Mouse (Mus musculus): ENCODE measurements around the gene Ccdc194. TPM values are rescaled to one million over a fixed set of nuclear protein-coding genes. Genes with fewer than 3 reads are reported as not detected.

The Ccdc194 gene
- total RNA-seq, 4 experiments from 2014 or later = not detected

DNA sequence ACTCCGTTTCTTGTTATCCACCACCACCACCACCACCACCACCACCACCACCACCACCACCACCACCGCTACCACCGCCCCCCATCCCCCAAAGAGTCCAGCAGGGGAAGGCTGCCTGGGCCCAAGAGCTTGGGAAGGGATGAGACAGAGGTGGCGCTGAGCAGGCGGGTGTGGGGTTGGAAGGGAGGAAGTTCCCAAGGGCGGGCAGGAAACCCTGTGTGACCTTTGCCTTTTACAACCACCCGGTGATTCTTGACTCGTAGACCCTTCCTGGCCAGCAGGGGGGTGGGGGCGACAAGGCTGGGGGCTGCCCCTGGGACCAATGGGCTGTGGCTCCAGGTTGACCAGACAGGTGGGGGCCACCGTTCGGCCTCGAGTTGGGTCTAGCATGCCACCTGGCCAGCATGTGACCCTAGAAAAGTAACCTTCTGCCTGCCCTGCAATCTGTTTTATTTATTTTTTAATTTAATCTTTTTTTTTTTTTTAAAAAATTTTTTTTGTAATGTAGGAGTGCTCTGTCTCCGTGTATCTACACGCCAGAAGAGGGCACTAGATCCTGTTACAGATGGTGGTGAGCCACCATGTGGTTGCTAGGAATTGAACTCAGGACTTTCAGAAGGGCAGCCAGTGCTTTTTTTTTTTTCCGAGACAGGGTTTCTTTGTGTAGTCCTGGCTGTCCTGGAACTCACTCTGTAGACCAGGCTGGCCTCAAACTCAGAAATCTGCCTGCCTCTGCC is 12.3 kb downstream of the Ccdc194 start:
- no peak for DNase-seq (ENCODE audit: low spot score in 2 of 2)

DNA sequence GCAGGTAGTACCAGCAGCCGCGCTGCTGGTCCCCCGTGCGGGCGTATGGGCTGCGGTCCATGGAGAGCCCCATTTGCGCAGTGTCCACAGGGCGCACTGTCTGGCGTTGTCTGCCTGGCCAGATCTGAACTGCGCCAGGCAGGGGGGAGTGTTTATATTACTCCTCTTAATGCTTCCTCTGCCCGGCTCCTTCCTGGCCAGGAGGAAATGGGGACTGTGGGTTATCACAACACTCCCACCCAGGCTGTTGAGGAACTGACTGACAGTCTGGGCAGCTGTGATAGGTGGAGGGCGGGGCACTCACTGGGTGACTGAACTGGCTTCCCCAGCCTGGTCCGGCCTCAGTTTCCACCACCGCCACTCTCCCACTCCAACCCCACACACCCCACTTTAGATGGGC is 13.9 kb downstream of the Ccdc194 start, which contains the start of gene Plvap:
Gene Plvap (minus strand): TSS at position 109 of the 400 bp plus-strand sequence.
- DNase-seq (ENCODE audit: low spot score in 2 of 2) = no peak

DNA sequence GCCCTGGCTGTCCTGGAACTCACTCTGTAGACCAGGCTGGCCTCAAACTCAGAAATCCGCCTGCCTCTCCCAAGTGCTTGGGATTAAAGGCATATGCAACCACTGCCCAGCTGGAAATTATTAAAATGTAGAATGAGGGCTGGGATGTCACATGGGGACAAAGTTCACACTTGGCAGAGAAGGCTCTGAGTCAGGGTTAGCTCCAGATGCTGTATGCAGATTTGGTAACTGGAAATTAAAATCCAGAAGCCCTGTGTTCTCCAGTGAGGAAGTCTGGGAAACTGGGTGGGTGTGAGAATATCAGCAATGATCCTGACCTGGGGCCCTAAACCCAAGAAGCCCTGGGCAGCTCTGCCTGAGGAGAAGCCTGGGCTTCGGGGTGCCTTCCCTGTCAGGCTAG is 16.2 kb downstream of the Ccdc194 start:
- DNase-seq (ENCODE audit: low spot score in 2 of 2) = no peak

DNA sequence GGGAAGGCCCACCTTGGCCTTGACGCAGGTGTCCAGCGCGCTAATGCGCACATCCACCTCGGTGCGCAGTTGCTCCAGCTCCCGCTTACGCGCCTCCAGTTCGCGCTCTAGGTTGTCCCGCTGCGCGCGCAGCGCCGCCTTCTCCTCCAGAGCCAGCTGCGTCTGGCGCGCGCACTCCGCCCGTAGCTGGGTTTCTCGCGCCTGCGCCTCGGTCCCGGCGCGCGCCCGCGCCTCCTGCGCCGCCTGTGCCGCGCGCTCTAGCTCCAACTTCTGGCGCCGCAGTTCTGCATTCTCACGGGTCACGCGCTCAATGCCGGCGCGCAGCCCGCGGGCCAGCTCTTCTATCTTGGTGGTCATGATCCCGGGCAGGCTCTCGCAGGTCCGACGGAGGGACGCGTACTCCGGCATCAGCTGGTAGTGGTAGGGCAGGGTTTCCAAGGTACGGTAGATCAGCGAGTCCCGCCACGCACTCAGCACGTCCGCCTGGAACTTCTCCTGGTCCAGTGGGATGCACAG is 17.9 kb downstream of the Ccdc194 start:
- peak in 1 of 2 experiments; percentile 84 for DNase-seq (ENCODE audit: low spot score in 2 of 2)

DNA sequence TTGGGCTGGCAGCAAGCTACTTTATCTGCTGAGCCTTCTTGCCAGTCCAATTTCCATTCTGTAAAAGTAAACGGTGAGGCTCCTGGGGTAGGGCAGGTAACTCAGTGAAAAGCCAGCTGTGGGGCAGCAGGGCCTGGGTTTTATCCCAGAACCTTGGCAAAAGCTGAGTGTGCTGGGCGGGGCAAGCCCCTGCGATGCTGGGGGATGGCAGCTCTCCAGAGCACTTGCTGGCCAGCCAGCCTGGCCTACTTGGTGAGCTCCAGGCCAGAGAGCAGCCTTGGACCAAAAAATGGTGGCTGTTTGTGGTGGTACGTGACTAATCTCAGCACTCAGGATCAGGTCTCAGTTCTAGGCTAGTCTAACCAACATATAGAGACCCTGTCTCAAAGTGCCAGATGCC is 19.5 kb downstream of the Ccdc194 start:
- no peak for DNase-seq (ENCODE audit: low spot score in 2 of 2)

DNA sequence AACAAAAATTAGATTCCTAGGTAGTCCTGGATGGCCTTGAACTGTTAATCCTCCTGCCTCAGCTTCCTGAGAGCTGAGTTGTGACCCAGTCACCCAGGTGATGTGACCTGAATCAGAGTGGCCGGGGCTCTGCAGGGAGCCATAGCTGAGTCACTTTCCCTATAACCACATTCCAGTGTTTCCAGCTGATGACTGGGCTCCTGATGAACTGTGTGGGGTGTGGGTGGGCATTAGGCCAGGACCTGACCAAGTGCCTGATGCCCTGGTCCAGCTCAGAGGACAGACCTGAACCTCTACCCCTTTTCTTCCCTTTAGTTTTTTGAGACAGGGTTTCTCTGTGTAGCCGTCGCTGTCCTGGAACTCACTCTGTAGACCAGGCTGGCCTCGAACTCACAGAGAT is 20.2 kb downstream of the Ccdc194 start:
- DNase-seq (ENCODE audit: low spot score in 2 of 2) = no peak

DNA sequence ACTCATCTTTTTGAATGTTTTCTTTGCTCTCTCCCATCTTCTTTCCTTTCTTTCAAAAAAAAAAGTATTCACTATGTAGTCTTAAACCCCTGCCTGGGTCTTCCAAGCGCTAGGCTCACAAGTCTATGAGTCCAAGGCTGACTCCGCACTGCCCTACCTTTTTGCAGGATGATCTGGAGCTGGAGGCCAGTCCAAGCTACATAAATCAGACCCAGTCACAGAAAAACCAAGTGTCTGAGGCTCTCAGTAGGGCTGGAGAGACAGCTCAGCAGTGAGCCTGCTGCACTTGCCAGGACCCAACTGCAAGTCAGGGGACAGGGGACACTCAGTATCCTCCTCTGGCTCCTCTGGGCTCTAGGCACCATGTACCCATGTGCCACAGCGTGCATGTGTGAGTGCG is 21.2 kb downstream of the Ccdc194 start:
- DNase-seq (ENCODE audit: low spot score in 2 of 2) = no peak

DNA sequence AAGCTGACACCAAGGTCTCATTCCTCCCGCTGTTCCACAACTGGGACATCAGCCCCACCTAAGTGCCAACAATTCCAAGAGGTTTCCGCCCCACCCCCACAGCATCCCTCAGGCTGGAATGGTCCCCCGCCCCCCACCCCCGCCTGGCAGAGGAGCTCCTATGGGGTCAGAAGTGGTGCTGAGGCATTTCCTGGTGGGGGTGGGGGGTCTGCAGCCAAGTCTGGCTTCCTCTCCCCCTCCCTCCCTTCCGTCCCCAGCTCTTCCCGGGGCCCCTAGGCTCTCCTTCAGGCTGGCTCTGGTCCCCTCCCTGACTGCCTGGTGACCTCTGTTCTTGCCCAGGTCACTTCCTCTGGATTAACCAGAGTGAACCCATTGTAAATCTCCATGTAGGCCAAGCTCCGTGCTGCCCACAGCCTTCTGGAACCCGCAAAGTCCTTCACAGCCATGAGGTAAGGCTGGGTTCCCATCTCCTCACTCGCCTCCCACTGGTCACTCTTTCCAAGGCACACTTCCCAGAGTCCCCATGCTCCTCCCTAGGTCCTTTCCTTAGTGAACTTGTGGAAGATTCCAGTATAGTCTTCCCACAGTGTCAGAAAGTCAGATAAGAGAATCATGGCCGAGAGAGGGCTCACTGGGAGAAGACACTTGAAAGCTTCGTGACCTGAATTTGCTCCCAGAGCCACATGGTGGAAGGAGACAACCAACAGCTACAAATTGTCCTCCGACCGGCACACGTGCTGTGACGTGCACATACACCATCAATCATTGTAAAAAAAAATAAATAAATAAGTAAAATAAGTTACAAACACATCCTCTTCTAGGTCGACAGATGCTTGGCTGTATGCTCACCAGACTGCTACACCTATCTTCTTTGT is 26.5 kb downstream of the Ccdc194 start:
- no peak for DNase-seq (ENCODE audit: low spot score in 2 of 2)

DNA sequence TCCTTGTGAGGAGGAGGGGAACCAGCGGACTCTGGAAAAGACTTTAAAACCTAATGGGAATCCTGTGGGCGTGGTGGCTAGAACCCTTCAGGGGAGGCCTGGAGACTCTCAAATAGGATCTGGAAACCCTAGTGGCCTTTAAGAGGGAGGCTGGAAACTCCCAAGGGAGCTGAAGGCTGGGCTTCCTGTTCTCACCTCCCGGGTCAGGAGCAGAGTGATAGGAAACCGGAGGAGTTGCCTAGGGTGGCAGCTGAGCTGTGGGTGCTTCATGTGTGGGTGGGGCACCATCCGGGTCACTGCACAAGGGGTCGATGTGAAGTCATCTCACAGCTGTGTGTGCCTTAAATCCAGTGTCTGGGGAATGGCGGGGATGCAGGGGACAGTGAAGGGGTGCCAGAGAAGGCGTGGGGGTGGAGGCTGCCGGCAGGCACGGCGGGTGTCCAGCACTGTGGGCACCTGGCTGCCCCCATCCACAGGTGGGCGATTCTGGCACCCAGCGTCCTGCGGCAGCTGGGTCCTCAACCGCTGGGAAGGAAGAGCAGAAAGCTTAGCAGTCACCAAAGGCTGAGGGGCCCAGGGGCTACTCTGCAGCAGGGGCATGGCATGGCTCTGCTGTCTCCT is 27.5 kb downstream of the Ccdc194 start:
- no peak for DNase-seq (ENCODE audit: low spot score in 2 of 2)

DNA sequence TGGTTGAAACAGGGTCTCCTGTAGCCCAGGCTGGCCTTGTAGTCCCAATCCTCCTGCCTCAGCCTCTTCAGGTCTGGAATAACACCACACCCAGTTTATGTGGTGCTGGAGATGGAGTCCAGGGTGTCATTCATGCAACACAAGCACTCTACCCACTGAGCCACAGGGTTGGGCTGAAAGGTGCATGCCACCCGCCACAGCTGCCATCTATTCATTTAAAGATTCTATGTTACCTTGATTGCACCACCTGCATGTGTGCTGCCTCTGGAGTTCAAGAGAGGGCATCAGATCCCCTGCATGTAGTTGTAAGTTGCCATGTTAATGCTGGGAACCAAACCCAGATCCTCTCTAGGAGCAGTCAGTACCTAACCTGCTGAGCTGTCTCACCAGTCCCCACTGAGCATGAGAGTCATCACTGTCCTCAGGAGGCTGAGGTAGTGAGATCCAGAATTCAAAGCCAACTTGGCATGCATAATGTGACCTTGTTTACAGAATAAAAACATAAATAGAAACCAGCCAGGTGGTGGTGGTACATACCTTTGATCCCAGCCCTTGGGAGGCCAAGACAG is 28.4 kb downstream of the Ccdc194 start:
- DNase-seq (ENCODE audit: low spot score in 2 of 2) = no peak

DNA sequence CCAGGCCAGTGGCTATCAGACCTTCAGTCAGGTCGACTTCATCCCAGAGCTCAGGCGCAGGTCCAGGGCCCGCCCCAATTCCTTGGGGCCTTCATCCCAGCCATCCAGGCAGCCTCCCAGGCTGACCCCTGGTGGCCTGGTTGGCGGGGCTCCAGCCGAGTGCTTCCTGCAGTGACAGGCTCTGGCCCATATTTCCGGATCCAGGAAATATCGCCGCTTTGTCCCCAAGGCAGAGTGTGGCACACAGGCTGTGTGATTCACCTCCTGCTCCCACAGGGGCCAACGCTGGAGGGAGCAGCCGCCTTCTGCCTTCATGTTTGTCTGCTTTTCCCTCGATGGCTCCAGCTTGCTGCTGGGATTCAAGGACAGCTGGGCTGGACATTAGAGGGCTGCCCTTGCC is 29.0 kb downstream of the Ccdc194 start:
- DNase-seq (ENCODE audit: low spot score in 2 of 2) = no peak

DNA sequence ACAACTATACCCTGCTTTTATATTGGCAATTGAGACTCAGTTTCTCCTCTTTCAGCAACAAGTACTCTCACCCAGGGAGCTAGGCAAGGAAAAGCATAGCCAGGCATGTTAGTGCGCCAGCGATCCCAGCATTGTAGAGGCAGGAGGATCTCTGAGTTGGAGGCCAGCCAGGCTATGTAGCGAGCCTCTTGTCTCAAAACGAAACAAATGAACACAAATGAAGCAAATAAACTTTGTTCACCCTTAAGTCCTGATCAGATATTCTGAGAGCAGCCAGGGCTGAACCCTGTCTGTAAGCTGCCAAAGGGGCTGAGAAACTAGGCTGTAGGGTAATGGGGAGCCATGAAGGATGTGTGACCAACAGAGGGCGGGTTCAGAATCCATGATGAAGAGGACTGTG is 29.7 kb downstream of the Ccdc194 start:
- DNase-seq (ENCODE audit: low spot score in 2 of 2) = no peak

DNA sequence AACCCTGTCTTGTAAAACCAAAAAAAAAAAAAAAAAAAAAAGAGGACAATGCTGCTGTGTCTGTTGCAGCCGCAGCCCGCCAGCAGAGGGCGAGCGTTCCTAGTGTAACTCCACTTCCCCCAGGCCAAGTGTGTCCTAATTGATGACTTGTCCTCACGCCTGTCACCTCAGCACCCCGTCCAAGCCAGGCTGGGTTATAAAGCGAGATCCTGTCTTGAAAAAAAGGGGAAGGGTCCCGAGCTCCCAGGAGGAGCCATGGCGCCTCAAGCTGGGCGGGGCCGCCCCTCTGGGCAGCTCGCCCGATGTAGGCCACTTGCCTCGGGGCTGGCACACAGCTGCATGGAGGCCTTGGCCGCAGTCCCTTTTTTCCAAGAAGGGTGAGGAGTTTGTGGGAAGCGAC is 30.5 kb downstream of the Ccdc194 start:
- DNase-seq (ENCODE audit: low spot score in 2 of 2) = peak; percentile 61 to 74

DNA sequence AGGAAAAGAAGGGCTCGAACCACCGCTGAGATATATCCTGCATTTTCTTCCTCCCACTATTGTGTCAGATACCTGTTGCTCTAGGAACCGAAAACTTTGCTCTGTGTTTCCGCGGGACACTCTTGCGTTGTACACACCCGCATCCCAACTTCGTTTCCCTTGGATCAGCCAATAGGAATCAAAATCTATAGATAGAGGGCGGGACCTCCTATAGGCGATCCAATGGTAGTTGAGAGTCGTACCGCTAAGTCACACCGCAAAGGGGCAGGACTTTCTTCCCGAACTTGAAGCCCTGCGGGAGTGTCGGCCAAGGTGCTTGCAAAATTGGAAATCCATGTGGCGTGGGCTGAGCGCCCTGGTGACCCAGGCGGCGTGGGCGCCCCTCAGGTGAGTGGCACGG is 37.1 kb downstream of the Ccdc194 start:
- peak; percentile 64 to 84 for DNase-seq (ENCODE audit: low spot score in 2 of 2)

DNA sequence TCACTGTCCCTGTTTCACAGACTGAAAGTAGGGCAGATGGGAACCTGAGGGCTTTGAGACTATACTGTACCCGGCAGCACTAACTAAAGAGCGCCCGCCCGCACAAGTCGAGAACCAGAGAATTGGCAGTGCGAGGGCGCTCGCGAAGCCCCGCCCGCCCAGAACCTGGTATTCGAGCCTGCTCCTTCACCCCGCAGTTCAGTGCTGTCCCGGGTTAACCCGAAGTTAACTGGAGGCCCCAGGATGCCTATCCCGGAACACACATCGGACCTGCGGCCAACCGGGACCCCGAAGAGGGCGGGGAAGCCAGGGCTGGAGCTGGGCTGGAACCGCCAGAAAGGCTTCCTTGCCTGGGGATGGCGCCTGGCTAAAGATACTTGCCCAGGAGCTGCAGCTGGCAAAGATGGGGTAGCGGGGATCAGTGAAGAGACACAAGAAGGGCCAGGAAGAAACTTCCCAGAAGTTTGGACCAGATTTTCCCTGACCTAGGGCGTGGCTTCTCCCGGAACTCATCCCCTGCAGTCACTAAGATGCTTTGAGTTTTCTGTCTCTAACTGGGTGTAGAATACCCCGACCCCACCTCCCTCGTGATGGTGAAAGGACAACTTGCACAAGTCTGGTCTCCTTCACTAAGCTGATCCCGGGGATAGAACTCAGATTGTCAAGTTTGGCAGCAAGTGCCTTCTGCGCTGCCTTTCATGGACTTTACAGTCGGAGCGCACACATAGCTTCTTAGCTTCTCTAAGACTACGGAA is 37.6 kb downstream of the Ccdc194 start, which contains the start of gene Gtpbp3:
Gene Gtpbp3 (plus strand): TSS at position 413 of the 755 bp plus-strand sequence.
- DNase-seq (ENCODE audit: low spot score in 2 of 2) = no peak

DNA sequence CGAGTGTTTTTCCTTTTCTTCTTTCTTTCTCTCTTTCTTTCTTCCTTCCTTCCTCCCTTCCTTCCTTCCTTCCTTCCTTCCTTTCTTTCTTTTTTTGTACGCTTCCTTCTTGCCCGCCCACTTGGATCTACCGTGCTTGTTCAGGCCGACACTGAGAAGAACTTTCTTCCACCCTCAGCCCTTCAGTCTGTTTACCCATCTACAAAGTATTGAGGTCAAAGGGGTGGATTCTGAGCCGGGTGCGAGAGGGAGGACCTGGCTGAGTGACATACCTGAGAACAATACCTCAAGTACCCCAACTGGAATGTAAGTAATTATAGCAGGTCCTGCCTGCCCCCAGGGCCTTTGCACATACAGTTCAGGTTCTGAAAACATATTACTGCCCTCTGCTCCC is 39.4 kb downstream of the Ccdc194 start:
- DNase-seq (ENCODE audit: low spot score in 2 of 2) = no peak

DNA sequence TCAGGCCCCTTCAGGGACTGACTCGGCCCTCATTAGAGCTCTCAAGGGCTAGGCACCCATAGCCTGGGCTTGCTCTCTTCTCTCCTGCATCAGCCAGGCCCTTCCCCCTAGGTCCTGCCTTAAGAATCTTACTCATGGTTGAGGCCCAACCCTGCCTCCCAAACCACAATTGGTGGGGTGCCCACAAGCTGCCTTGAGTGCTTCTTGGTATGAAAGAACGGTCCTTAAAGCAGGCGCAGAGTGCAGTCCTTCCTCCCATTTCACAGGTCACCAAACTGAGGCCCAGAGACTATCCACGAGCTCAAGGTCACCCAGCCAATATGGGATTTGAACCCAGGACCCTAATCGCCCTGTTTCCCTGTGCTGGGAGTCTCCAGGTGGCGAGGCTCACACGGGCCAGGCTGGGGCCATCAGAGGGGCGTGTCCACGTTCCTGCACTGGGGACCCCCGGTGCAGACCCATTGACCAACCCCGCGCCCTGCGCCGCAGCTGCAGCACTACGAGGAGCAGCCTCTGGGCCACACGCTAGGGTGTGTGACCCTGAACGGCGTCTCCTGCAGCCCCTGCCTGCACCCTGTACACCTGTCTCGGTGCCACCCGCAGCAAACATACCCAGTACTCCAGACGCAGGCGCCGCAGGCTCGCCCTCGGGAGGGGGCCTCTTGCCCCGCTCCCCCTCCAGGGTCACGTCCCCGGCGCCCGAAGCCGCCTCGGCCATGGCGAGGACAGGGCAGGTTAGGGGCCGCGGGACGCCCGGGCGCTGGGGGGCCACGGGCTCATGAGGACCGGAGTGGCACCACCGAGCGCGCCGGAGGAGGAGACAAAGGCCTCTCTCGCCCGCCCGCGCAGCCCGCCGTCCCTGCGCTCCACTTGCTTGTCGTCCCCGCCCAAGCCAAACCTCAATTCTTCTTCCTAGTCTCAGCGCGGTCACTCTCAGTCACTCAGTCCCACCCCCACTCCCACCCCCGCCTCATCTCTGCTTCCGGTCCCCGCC is 40.1 kb downstream of the Ccdc194 start, which contains the start of gene Ano8:
Gene Ano8 (minus strand): TSS at position 822 of the 994 bp plus-strand sequence.
- DNase-seq (ENCODE audit: low spot score in 2 of 2) = peak in 1 of 2 experiments; percentile 87

DNA sequence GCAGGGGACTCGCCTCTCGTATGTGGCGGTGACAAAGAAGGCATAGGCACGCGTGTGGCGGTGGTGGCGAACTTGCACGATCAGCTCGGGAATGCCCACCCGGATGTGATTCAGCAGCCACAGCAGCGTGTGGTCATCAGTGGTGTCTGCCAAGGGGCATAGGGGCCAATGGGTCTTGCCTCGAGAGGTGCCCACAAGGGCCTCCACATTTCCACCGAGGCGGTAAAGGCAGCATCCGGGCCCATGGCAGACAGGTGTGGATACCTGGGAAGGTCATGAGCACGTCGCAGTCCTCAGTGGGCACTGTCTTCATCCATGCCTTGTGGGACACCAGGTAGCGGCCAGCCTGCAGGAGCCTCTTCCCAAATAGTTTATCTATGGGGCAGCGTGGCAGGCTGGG is 40.8 kb downstream of the Ccdc194 start:
- DNase-seq (ENCODE audit: low spot score in 2 of 2) = no peak

DNA sequence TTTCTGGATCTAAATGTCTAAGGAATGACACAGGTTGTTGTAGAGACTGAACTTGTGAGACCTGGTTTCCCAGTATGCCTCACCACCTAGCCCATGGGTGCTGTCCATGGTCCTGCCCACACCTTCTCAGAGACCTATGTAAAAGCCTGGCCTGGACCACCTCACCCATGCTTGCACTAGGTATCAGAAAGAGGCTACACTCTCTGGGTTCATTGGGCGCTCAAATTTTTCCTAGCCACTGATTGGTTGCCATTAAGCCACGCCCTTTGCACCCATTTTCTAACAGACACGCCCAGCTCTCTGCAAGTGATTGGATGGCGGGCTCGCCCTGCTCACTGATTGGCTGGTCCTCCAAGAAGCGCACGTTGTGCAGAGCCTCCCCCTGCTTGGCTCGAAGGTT is 41.6 kb downstream of the Ccdc194 start:
- peak in 1 of 2 experiments; percentile 29 for DNase-seq (ENCODE audit: low spot score in 2 of 2)

Measured in left cerebral cortex, adult 8-10 months (tissue).